Mouse (Mus musculus): Measurements from ENCODE around the gene Arhgdia. TPM values are rescaled to one million over a fixed set of nuclear protein-coding genes. Genes with fewer than 3 reads are reported as not detected.

Gene Arhgdia
- total RNA-seq, 4 experiments from 2014 or later, result 130 to 152 (median 141) TPM

Small RNA genes within 50 kb of the gene (microRNA-seq; reads per million reads assigned to microRNA genes)
- not detected for gene Mir6936

Other genes starting within 250 kb of the Arhgdia start
- 100 to 1,000 TPM; 188 to 320 (median 251) TPM for gene Actg1, start 233.1 kb downstream of the Arhgdia start, total RNA-seq (2022)
- gene Fscn2, start 220.1 kb downstream of the Arhgdia start, total RNA-seq (2022), result not detected
- 10 to 100 TPM; 12.1 to 18.3 (median 13.6) TPM for gene Faap100, start 202.9 kb downstream of the Arhgdia start, total RNA-seq (2022)
- 10 to 100 TPM; 64.3 to 69.6 (median 65.8) TPM for gene Nploc4, start 143.9 kb downstream of the Arhgdia start, total RNA-seq (2022)
- gene Tspan10, start 139.0 kb downstream of the Arhgdia start, total RNA-seq (2022), result 1 to 10 TPM in 3 of 4 experiments, under 1 TPM in 1; 0.52 to 2.4 (median 1.4) TPM
- under 1 TPM; 0.34 to 0.89 (median 0.66) TPM for gene Pde6g, start 128.1 kb downstream of the Arhgdia start, total RNA-seq (2022)
- 10 to 100 TPM; 64.4 to 76.6 (median 70.0) TPM for gene Oxld1, start 123.6 kb downstream of the Arhgdia start, total RNA-seq (2022)
- 1 to 10 TPM; 5.7 to 8.0 (median 7.1) TPM for gene Ccdc137, start 123.5 kb downstream of the Arhgdia start, total RNA-seq (2022)
- gene Arl16, start 114.0 kb downstream of the Arhgdia start, total RNA-seq (2022), result 10 to 100 TPM; 10.7 to 12.1 (median 11.8) TPM
- 100 to 1,000 TPM; 233 to 251 (median 242) TPM for gene Mrpl12, start 97.0 kb downstream of the Arhgdia start, total RNA-seq (2022)
- 10 to 100 TPM; 13.7 to 19.4 (median 16.0) TPM for gene Slc25a10, start 89.8 kb downstream of the Arhgdia start, total RNA-seq (2022)
- 1 to 10 TPM in 1 of 4 experiments, under 1 TPM in 3; 0.69 to 1.0 (median 0.78) TPM for gene Gcgr, start 50.9 kb downstream of the Arhgdia start, total RNA-seq (2022)
- gene Mcrip1, start 31.9 kb downstream of the Arhgdia start, total RNA-seq (2022), result 10 to 100 TPM; 37.5 to 41.0 (median 38.5) TPM
- gene Ppp1r27, start 30.5 kb downstream of the Arhgdia start, total RNA-seq (2022), result under 1 TPM in 1 of 4 experiments, not detected in 3; 0.34 TPM
- 100 to 1,000 TPM; 217 to 256 (median 229) TPM for gene P4hb, start 8.4 kb downstream of the Arhgdia start, total RNA-seq (2022)
- gene Alyref, start 16.7 kb upstream of the Arhgdia start, total RNA-seq (2022), result 10 to 100 TPM; 32.3 to 51.0 (median 45.7) TPM
- gene Anapc11, start 16.8 kb upstream of the Arhgdia start, total RNA-seq (2022), result 10 to 100 TPM; 77.9 to 91.8 (median 84.8) TPM
- under 1 TPM in 1 of 4 experiments, not detected in 3; 0.73 TPM for gene Npb, start 26.9 kb upstream of the Arhgdia start, total RNA-seq (2022)
- 10 to 100 TPM; 48.1 to 64.4 (median 60.5) TPM for gene Pcyt2, start 36.3 kb upstream of the Arhgdia start, total RNA-seq (2022)
- gene Sirt7, start 43.6 kb upstream of the Arhgdia start, total RNA-seq (2022), result 10 to 100 TPM in 1 of 4 experiments, 1 to 10 TPM in 3; 6.5 to 10.6 (median 7.6) TPM
- 10 to 100 TPM; 33.0 to 47.3 (median 39.2) TPM for gene Mafg, start 52.0 kb upstream of the Arhgdia start, total RNA-seq (2022)
- 1 to 10 TPM in 3 of 4 experiments, under 1 TPM in 1; 0.91 to 2.8 (median 1.8) TPM for gene Pycr1, start 62.1 kb upstream of the Arhgdia start, total RNA-seq (2022)
- 100 to 1,000 TPM in 2 of 4 experiments, 10 to 100 TPM in 2; 90.6 to 123 (median 103) TPM for gene Myadml2, start 66.5 kb upstream of the Arhgdia start, total RNA-seq (2022)
- under 1 TPM; 0.12 to 0.24 (median 0.13) TPM for gene Notum, start 79.6 kb upstream of the Arhgdia start, total RNA-seq (2022)
- 10 to 100 TPM; 37.3 to 44.3 (median 41.5) TPM for gene Aspscr1, start 91.3 kb upstream of the Arhgdia start, total RNA-seq (2022)
- gene Cenpx, start 132.1 kb upstream of the Arhgdia start, total RNA-seq (2022), result 10 to 100 TPM; 33.2 to 42.8 (median 39.6) TPM
- gene Lrrc45, start 132.3 kb upstream of the Arhgdia start, total RNA-seq (2022), result 1 to 10 TPM; 2.9 to 6.0 (median 4.6) TPM
- gene Rac3, start 139.8 kb upstream of the Arhgdia start, total RNA-seq (2022), result 1 to 10 TPM in 2 of 4 experiments, under 1 TPM in 2; 0.69 to 2.0 (median 1.4) TPM
- gene Dcxr, start 145.7 kb upstream of the Arhgdia start, total RNA-seq (2022), result 10 to 100 TPM; 12.6 to 20.8 (median 16.1) TPM
- gene Cbr2, start 150.5 kb upstream of the Arhgdia start, total RNA-seq (2022), result 10 to 100 TPM in 3 of 4 experiments, 1 to 10 TPM in 1; 9.3 to 24.0 (median 12.9) TPM
- gene Hmga1b, start 181.2 kb upstream of the Arhgdia start, total RNA-seq (2022), result 10 to 100 TPM; 19.8 to 57.1 (median 32.9) TPM
- 10 to 100 TPM; 10.1 to 11.3 (median 11.2) TPM for gene Rfng, start 202.6 kb upstream of the Arhgdia start, total RNA-seq (2022)
- 10 to 100 TPM; 56.3 to 63.8 (median 59.1) TPM for gene Gps1, start 202.6 kb upstream of the Arhgdia start, total RNA-seq (2022)
- 10 to 100 TPM; 25.9 to 32.7 (median 27.6) TPM for gene Dus1l, start 214.8 kb upstream of the Arhgdia start, total RNA-seq (2022)
- 10 to 100 TPM; 12.0 to 18.1 (median 14.9) TPM for gene Fasn, start 242.9 kb upstream of the Arhgdia start, total RNA-seq (2022)